Mouse (Mus musculus): Measurements from ENCODE around the gene Efnb3.
A peak's percentile ranks its signal among the peaks of the same experiment; 100 is the strongest.
"Not testable (repeated sequence)": the region's sequence is repeated elsewhere in the genome, so short reads cannot be mapped to it uniquely, and the experiment has no call there.

Gene Efnb3

DNA sequence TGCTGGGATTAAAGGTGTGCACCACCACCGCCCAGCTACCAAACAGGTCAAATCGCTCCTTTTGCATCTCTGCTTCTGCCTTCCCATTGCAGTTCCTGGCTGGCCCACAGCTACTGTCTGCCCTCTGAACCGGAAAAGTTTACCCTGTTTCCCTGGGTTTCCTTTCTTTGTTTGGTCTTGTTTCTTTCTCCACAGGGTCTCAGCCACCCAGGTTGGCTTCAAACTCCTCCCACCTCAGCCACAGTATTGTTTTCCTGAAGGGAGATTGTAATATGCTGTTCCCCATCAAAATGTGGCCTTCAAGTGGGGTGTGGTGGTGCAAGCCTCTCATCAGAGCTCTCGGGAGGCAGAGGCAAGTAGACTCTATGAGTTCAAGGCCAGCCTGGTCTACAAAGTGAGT, 8.7 kb downstream of the Efnb3 start:
- no peak for DNase-seq (ENCODE audit: low spot score in 2 of 2)

DNA sequence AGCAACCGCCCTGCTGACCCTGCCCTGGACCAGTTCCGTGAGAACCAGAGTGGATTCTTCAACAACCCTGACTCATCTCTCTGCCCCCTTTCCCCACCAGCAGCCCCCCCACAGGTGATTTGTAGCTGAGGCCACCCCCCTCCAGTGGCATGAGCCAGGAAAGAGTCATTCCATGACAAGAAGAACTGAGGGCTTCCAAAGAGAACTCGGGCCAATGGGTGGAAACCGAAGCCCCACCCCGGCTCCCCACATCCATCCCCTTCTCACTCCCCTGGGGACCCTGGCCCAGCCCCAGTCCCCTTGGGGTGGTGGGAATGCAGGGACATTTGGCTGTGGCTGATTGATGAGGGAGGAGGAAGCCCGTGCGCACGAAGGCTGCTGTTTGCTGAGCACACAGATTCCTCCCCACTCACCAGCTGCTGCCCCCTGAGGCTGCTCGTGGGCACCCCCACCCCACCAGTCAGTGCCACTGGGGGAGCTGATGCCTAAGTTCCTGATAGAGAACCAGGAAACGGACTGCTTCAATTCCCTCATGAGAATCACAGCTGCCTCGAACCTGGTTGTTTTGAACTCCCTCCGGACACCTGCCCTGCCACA, 10.8 kb downstream of the Efnb3 start, which contains the start of gene Dnah2:
Gene Dnah2 (minus strand): TSS at position 51 of the 597 bp plus-strand sequence.
- no peak for DNase-seq (ENCODE audit: low spot score in 2 of 2)

DNA sequence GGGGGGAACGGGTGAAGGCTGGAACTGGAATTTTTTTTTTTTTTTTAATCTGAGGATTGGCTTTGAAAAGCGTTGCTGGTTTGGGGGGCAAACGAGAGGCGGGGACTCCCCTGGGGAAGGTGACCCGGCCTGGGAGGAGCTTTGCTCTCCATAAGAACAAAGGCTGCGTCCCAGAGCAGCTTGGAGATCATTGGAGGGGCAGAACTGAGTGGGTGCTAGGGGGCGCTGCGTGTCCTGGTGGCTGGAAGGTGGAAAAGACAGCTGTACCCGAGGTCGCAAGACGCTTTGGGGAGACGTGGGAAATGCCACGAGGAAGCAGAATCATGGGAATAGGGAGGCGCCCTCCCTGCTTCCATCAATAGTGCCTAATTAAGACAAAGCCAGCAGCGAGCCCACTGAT, 12.9 kb downstream of the Efnb3 start:
- DNase-seq (ENCODE audit: low spot score in 2 of 2) = no peak

DNA sequence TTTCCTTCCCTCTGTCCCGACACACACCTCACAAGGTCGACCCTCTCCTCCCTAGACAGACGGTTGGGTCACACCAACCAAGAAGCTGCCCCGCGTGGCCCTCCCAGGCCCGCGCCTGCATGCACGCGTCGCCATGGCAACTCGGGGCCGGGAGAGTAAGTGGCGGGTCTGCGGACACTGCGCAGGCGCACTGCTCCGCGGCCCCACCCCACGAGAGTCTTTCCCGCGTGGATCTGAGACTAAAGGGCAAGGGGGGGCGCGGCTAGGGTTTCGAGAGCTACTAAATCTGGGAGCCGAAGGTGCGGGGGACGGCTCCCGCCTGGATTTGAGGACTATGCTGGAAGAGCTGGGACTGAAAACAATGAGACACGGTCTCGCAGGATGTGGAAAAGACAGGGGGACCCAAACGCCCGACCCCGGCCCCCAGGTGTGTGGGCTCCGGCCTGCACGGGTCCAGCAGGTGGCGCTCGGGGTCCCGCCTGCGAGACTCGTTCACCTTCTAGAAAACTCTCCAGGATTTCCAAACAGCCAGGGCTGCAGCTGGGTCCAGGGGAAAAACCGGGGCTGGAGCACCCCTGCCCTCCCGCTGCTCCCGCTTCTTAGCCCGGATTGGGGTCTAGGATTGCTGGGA, 13.5 kb downstream of the Efnb3 start:
- peak; percentile 72 to 79 for DNase-seq (ENCODE audit: low spot score in 2 of 2)

DNA sequence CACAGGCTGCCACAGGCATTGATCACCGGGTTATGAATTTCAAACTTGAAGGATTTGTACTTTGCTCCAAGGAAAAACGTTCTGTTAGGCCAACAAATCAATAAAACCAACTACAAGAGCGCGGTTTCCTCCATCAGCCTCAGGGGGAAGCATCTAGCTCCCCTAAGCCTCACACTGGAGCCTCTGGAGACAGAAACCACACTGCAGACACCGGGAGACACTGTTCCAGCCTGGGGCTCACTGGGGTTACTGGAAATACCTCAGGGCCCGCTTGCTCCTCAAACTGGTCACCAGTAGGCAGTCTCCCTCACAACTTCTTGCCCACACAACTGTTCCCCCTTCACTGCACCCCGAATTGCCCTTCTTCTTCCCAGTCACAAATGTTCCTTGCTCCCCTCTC, 14.0 kb downstream of the Efnb3 start:
- no peak for DNase-seq (ENCODE audit: low spot score in 2 of 2)

DNA sequence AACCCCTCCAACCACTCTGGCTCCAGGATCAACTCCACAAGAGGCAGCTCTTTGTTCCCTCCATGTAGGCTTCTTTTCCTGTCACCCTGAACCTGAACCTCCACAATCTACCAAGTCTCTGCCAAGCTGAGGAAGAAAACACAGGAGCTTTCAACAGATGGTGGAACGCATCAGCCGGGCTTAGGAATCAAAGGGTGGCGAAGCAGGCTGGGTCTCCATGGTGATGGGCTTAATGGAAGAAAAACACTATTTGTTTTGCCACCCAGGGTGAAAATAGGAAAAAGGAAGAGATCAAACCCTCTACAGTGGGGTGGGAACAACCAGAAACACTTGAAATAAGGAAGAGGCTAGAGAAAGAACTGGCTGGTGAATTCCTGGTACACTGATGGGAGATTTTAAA, 16.4 kb downstream of the Efnb3 start:
- DNase-seq (ENCODE audit: low spot score in 2 of 2) = no peak

DNA sequence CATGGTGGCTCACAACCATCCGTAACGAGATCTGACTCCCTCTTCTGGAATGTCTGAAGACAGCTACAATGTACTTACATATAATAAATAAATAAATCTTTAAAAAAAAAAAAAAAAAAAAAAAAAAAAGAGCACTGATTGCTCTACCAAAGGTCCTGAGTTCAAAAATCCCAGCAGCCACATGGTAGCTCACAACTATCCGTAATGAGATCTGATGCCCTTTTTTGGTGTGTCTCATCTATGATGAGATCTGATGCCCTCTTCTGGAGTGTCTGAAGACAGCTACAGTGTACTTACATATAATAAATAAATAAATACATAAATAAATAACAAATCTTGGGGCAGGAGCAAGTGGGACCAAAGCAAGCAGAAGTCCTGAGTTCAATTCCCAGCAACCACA, 18.3 kb downstream of the Efnb3 start:
- DNase-seq (ENCODE audit: low spot score in 2 of 2) = not testable (repeated sequence)

DNA sequence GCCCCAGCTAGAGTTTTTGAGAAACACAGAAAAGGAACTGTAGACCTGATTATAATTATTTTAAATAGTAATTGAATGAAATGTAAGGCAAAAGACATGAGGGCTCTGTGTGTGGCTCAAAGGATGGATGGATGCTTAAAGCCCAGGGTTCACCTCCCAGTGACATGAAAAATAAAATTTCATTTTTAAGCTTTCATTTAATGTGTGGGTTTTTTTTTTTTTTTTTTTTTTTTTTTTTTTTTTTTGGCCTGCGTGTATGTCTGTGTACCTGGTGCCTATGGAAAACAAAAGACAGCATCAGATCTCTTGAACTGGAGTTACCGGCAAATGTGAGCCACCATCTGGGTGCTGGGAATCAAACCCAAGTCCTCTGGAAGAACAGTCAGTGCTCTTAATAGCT, 19.3 kb downstream of the Efnb3 start:
- DNase-seq (ENCODE audit: low spot score in 2 of 2) = no peak

DNA sequence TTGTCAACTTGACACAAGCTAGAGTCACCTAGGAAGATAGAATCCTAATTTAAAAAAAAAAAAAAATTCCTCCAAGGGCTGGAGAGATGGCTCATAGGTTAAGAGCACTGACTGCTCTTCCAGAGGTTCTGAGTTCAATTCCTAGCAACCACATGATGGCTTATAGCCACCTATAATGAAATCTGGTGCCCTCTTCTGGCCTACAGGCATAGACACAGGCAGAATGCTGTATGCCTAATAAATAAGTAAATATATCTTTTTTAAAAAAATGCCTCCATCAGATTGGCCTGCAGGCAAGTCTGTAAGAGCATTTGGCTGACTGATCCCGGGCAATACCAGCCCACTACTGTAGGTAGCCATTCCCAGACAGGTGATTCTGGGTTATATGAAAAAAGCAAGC, 25.0 kb downstream of the Efnb3 start:
- no peak for DNase-seq (ENCODE audit: low spot score in 2 of 2)

DNA sequence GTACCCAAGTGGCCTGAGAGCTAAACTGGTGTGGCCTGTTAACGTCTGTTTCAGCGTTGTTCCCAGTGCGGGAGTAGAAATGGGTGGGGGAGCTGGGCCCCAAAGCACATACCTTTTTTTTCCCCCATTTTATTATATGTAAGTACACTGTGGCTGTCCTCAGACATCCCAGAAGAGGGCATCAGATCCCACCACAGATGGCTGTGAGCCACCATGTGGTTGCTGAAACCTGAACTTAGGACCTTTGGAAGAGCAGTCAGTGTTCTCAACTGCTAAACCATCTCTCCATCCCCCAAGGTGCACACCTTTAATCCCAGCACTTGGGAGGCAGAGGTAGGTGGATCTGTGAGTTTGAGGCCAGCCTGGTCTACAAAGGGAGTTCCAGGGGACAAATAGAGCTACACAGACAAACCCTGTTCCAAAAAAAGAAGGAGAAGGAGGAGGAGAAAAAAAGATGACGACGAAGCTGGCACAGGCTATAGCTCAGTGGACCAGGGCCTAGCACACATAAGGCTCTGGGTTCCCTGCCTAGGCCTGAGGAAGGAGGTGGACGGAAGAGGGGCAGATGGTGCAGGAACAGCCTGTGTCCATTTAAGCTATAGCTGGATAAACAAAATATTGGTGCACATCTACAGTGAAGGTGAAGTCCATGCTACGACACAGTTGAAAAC, 27.4 kb downstream of the Efnb3 start:
- no peak for DNase-seq (ENCODE audit: low spot score in 2 of 2)

DNA sequence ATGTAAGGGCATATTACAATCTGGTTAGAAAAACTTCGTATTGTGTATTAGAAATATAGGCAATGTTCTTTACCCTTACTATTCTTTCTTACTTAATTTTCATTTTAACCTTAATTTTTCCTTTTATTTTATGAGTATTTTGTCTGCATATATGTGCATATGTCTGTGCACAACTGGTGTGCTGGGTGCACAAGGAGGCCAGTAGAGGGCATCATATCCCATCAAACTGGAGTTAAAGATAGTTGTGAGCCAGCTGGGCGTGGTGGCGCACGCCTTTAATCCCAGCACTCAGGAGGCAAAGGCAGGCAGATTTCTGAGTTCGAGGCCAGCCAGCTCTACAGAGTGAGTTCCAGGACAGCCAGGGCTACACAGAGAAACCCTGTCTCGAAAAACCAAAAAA, 29.2 kb downstream of the Efnb3 start:
- DNase-seq (ENCODE audit: low spot score in 2 of 2) = not testable (repeated sequence)

DNA sequence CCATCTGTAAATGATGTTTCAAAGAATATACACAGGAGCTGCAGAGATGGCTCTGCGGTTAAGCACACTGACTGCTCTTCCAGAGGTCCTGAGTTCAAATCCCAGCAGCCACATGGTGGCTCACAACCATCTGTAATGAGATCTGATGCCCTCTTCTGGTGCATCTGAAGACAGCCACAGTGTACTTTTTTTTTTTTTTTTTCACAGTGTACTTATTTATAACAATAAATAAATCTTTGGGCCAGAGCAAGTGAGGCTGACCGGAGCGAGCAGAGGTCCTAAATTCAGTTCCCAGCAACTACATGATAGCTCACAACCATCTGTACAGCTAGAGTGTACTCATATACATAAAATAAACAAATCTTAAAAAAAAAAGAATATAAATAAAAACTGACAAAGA, 29.7 kb downstream of the Efnb3 start:
- not testable (repeated sequence) for DNase-seq (ENCODE audit: low spot score in 2 of 2)

DNA sequence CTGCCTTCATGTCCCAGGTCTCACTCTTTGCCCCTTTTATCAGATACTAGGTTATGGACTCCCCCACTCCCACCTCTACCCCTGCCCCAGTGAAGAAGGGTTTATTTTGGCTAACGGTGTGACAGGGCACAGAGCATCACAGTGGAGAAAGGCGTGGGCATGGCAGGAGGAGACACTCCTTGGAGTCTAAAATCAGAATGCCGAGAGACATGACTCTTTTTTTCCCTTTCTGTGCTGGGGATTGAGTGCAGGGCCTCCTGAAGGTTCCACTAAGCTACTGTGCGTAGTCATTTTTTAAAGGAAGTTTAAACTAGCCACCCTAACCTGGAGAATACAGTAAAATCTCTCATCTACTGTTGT, 32.0 kb downstream of the Efnb3 start:
- DNase-seq (ENCODE audit: low spot score in 2 of 2) = no peak

DNA sequence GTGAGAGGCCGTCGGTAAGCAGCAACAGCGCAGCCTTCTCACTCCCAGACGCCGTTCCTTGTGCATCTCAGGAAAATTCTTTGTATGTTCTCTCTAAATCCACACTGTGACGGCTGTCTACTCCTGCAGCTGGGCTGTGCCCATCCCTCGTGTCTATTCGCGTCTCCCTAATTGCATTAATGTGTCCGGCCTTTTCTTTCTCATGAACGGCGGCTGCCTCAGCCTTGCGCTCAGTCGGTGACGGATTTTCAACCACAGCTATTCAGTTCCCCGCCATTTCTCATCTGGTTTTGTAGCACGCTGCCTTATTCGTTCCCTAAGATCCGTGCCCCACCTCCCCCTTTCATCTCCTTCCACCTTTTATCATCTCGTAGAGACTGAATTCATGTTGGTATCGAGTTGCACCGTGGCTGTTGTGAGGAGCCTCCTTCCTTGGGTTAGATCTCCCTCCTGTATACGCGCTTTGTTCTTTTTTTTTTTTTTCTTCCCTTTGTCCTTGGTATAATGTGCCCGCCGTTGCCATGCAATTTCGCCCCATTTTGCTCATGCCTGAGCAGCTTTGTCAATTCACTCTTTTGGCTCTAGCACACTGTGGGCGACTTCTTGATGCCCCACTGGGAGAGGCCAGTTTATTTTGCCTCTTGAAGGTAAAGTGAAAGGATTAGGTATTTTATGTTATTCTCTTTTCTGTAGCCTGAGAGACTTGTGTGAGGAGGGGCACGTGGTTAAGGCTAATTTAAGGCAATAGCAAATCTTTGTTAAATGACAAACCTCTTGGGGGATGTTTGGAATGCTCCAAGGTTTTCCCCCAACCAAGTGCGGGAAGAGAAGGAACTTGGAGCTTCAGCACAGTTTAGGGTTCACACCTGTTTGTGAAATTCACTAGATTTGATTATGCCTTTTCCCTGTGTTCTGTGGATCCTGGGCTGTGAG, 32.6 kb downstream of the Efnb3 start:
- peak in 1 of 2 experiments; percentile 53 for DNase-seq (ENCODE audit: low spot score in 2 of 2)

DNA sequence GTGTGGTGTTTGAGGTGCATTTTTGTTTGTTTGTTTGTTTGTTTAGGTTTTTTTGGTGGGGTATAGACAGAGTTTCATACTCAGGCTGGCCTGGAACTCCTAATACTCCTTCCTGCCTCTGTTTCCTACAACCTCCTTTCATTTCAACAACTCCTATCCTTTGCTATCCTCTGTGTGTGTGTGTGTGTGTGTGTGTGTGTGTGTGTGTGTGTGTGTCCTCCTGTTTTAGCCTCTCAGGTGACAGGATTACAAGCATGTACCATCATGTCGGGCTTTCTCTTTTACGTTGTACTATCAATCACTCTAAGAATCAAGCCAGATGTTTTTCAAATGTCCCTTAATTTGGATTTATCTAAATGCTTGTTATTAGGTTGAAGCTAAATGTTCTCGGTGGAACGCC, 33.4 kb downstream of the Efnb3 start:
- no peak for DNase-seq (ENCODE audit: low spot score in 2 of 2)

DNA sequence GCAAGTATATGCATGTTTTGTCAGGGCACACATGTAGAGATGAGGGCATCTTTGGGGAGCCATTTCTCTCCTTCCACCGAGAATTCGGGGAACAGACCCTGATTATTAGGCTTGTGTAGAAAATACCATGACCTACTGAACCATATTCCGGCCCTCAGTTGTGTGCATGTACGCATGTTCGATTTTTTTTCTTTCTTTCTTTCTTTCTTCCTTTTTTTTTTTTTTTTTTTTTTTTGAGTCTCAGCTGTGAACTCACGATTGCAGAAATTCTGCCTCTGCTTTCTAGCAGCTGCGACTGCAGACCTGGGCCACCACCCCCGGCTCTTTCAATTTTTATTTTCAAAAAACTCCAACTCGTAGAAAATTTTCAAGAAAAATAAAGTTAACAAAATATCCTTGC, 34.3 kb downstream of the Efnb3 start:
- no peak for DNase-seq (ENCODE audit: low spot score in 2 of 2)

DNA sequence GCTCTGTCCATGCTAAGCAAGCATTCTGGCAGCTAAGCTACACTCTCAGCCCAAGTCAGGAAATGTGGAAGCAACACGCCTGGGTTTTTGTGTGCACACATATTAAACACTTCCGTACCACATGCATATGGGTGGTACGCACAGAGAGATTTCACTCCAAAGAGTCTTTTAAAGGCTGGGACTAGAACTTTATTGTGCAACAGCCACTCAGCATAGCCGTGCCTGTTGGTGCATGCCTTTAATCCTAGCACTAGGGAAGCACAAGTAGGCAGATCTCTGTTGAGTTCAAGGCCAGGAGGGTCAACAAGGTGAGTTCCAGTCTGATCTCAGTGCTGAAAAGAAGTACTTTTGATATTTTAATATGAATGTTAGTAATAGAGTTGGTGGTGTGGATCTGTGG, 36.4 kb downstream of the Efnb3 start:
- no peak for DNase-seq (ENCODE audit: low spot score in 2 of 2)

DNA sequence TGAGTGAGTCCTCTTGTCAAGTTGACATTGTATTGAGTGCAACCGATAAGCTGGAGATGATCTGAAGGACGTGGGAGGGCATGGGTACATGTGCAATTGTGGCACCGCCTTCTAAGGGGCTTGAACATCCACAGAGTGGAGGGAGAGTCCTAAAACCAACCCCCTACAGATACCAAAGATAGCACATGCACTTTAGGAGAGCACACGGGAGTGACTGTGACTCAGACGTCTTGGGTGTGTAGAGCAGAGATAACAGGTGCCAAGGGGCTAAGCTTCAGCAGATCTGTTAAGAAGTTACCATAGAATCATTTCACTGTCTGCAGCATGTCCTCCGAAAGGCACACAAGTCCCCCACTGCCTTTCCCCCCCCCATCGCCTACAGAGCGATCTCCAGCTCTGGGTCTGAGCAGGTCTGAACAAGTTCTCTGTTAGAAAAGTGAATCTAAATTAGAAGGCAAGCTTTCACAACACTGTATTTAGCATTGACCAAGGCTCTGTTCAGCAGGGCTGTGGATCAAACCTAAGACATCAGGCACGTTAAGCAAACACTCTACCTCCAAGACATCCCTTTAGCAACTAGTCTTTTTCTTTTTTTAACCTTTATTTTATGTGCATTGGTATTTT, 38.4 kb downstream of the Efnb3 start:
- DNase-seq (ENCODE audit: low spot score in 2 of 2) = no peak

DNA sequence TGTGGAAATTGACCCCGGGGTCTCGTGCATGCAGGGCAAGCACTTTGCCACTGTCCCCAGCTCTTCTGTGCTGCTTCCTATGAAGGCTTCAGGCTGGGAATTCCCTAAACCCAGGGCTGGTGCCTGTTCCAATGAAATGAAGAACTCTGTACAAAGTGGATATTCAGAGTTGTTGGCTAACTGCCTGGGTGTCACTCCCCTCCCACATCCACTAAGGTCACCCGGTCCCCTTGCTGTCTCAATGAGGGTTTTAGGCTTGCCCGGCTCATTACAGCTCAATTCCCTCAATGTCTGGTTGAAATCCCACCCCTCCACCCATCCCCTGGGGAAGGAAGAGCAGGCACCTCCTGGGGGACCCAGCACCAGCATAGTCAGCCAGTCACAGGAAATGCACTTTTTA, 40.0 kb downstream of the Efnb3 start:
- DNase-seq (ENCODE audit: low spot score in 2 of 2) = no peak

DNA sequence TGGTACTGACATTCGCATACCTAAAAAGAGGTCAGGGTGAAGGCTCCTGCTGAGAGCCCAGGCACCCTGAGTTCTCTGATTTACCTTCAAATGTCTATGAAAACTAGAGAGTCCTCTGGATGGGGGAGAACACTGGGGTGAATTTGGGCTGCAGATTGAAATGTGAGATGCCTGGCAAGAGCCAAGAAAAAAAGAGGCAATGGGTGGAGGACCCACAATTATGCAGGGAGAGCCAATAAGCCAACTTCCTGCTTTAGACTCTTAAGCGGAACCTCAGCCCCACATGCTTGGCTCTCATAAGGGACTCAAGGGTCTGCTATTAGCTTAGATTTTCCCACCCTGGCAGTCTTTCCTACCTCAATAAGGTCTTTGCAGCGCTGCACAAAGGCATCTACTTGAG, 43.3 kb downstream of the Efnb3 start:
- no peak for DNase-seq (ENCODE audit: low spot score in 2 of 2)

DNA sequence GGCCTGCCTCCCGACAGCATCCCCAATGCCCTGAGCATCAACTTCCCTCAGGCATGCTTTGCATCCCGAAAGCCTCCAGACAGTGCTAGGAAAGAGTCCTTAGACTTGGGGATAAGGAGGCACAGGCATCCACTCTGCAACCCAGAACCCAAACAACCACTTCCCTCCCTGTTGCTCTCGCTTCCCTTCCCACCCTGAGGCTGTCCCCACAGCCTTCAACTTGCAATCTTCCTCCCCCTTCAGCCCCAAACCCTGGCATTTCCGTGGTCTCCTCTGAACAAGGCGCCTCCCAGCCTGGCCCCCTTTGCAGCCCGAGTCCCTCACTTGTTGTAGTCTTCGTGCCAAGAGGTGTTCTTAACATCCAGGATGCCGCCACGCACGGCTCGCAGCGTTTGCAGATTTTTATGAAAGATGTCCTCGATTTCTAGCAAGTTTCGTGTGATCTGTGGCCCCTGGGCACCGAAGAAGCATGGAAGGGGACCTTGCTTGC, 43.8 kb downstream of the Efnb3 start:
- no peak for DNase-seq (ENCODE audit: low spot score in 2 of 2)

DNA sequence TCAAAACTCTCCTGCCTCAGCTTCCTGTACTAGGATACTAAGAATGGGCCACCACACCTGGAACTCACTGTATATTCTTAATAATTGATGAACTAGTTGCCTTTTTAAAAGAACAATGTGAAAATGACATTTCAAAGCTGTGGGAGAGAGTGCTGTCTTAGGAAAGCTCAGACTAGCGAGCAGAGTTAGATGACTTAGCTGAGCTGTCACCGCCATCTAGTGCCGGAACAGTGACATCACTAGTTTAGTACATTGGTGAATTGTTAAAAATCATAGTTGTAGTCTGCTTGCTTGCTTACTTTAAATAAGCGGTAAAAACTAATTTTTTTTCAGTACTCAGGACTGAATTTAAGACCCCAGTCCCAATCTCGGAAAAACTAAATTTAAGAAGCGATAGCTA, 46.2 kb downstream of the Efnb3 start:
- peak; percentile 55 to 80 for DNase-seq (ENCODE audit: low spot score in 2 of 2)

Measured in right cerebral cortex, adult 2 months (tissue).